Mouse (Mus musculus) E14TG2a.4 (cell line): ENCODE results near the gene Ldlrad2.

Experiments
- H3K27me3 ChIP-seq: 2 replicates; pipeline ENCODE4 v1.6.1; 2014; ENCODE audit warnings: low read length, control low read depth; ENCODE audit not compliant: insufficient read depth
- H3K36me3 ChIP-seq: 2 replicates; pipeline ENCODE4 v1.6.1; 2014; ENCODE audit warnings: low read length, control low read depth; ENCODE audit not compliant: insufficient read depth
- H3K4me1 ChIP-seq: replicated peaks from 2 replicates; pipeline ENCODE4 v1.6.1; 2014; ENCODE audit warnings: low read depth, low read length, control low read depth
- H3K4me3 ChIP-seq: replicated peaks from 2 replicates; pipeline ENCODE4 v1.5.1; 2014; ENCODE audit warnings: mild to moderate bottlenecking, low read length
- H3K9me3 ChIP-seq: 2 replicates; pipeline ENCODE4 v1.6.1; 2014; ENCODE audit warnings: low read length, control low read depth
- CTCF ChIP-seq: conservative IDR thresholded peaks from 2 replicates; pipeline ENCODE4 v1.5.1; 2014; ENCODE audit warnings: low read length
- NANOG ChIP-seq: IDR thresholded peaks from 2 replicates; pipeline ENCODE4 v1.6.1; 2014; ENCODE audit warnings: borderline replicate concordance, low read length, mixed read lengths
- POU5F1 ChIP-seq: IDR thresholded peaks from 2 replicates; pipeline ENCODE4 v1.6.1; 2014; ENCODE audit warnings: low read length, borderline replicate concordance

Gene Ldlrad2

GRCm38 (mm10) chr4:137579789-137580188, 5.4 kb upstream of the Ldlrad2 start:
- Histone ChIP-seq H3K9me3 (no peaks in the 10 kb centered on the region), H3K36me3 (no peaks in the 10 kb centered on the region), H3K4me3 (no peak overlapping the region), H3K4me1 (peaks cover 22% of the 10 kb centered on the region), H3K27me3 (peaks cover 22% of the 10 kb centered on the region)
- TF ChIP-seq CTCF (no peak), POU5F1 (no peak), NANOG (no peak)

GRCm38 (mm10) chr4:137578181-137578845, 3.9 kb upstream of the Ldlrad2 start:
- TF ChIP-seq NANOG (no peak), CTCF (peak; percentile 82)
- H3K27me3 ChIP-seq, result peaks cover 22% of the 10 kb centered on the region
- H3K4me3 ChIP-seq, result peak overlapping the region; percentile 77
- H3K4me1 ChIP-seq, result peaks cover 22% of the 10 kb centered on the region
- H3K9me3 ChIP-seq, result no peaks in the 10 kb centered on the region
- H3K36me3 ChIP-seq, result peaks cover 3% of the 10 kb centered on the region; the same call in 1 of the 2 replicates

- peak overlapping the region; percentile 49 for H3K4me3 ChIP-seq
Measured at GRCm38 (mm10) chr4:137577486-137577885, 3.1 kb upstream of the Ldlrad2 start.

GRCm38 (mm10) chr4:137569873-137570272, 4.5 kb downstream of the Ldlrad2 start:
- H3K4me1 ChIP-seq, result peaks cover 33% of the 10 kb centered on the region
- H3K27me3 ChIP-seq, result no peaks in the 10 kb centered on the region
- peaks cover 84% of the 10 kb centered on the region for H3K36me3 ChIP-seq
- H3K9me3 ChIP-seq, result no peaks in the 10 kb centered on the region
- no peak for TF ChIP-seq CTCF
- TF ChIP-seq POU5F1, result no peak
- TF ChIP-seq NANOG, result no peak
- H3K4me3 ChIP-seq, result no peak overlapping the region

More at GRCm38 (mm10) chr4:137577486-137577885, 3.1 kb upstream of the Ldlrad2 start:
- no peaks in the 10 kb centered on the region for H3K9me3 ChIP-seq
- H3K36me3 ChIP-seq, result peaks cover 8% of the 10 kb centered on the region
- no peak for TF ChIP-seq NANOG
- no peak for TF ChIP-seq CTCF
- TF ChIP-seq POU5F1, result no peak
- peaks cover 19% of the 10 kb centered on the region for H3K4me1 ChIP-seq
- H3K27me3 ChIP-seq, result peaks cover 22% of the 10 kb centered on the region

DNA sequence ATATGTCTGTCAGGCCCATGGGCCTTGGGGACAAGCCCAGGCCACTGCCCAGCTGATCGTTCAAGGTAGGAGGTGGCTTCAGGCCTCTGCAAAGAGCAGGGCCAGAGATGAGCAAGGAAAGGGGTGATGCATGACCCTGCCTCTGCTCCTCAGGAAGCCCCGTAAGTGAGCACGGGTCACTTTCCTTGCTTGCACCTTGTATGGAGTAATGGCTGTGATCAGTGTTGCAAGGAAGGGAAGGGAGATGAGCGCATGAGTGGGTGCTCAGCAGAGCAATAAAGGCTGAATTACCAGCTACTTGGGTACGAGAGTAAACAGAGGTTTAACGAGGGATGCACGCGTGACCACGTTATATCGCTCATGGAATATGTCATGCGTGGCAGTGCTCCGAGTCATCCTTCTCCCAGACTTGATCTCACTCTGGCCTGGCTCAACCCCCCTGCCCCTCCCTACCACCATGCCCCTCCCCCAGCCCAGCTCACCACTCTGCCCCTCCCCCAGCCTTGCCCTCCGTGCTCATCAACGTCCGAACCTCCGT, 17.6 kb downstream of the Ldlrad2 start:
- TF ChIP-seq POU5F1 (no peak), CTCF (no peak), NANOG (no peak)
- Histone ChIP-seq H3K36me3 (peaks cover 94% of the 10 kb centered on the region), H3K27me3 (no peaks in the 10 kb centered on the region), H3K4me1 (peaks cover 22% of the 10 kb centered on the region), H3K9me3 (no peaks in the 10 kb centered on the region), H3K4me3 (no peak overlapping the region)

- Histone ChIP-seq H3K27me3 (no peaks in the 10 kb centered on the region), H3K4me1 (peaks cover 37% of the 10 kb centered on the region), H3K9me3 (no peaks in the 10 kb centered on the region), H3K36me3 (peaks cover 99% of the 10 kb centered on the region), H3K4me3 (0 out of 2 replicates have a peak overlapping the region, but pooled peaks have one; percentile 4)
- TF ChIP-seq NANOG, result no peak
- no peak for TF ChIP-seq CTCF
- TF ChIP-seq POU5F1, result no peak
Measured at GRCm38 (mm10) chr4:137553466-137553865, 20.9 kb downstream of the Ldlrad2 start.

DNA sequence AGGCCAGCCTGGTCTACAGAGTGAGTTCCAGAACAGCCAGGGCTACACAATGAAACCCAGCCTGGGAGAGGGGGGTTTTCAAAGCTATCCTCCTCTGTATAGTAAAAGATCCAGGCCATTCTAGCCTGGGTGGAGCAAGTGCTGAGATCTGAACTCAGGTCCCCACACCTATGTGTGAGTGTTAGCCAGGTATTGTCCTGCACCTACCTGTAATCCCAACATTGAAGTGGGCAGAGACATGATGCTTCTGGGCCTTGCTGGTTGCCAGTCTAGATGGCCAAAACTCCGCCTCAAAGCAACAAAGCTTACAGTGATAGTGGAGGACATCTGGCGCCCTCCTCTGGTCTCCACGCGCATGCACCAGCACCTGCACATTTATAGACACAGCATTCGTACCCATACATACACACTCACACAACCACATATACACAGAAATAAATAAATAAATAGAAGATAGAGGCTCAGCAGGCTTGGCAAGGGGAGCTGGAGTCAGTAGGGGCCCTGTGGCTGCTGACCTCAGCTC, 28.3 kb downstream of the Ldlrad2 start:
- TF ChIP-seq CTCF (peak; percentile 67), NANOG (no peak)
- Histone ChIP-seq H3K4me3 (no peak overlapping the region), H3K9me3 (no peaks in the 10 kb centered on the region), H3K36me3 (peaks cover 100% of the 10 kb centered on the region), H3K27me3 (no peaks in the 10 kb centered on the region), H3K4me1 (peaks cover 33% of the 10 kb centered on the region)

DNA sequence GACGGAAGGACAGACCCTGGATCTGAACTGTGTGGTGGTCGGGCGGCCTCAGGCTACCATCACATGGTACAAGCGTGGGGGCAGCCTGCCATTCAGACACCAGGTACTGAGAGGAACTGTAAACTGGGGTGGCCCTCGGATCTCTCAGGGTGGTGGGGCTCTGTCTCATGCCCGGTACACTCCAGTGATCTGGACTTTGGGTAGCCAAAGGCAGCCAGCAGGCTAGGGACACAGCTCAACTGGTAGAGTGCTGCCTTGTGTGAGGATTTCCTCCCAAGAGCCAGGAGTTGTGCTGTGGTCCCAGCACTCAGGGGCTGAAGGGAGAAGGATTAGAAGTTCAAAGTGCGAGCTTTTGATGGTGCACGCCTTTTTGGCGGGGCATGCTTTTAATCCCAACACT, 28.8 kb downstream of the Ldlrad2 start:
- no peaks in the 10 kb centered on the region for H3K9me3 ChIP-seq
- TF ChIP-seq POU5F1, result no peak
- no peak for TF ChIP-seq NANOG
- no peak for TF ChIP-seq CTCF
- H3K4me1 ChIP-seq, result peaks cover 38% of the 10 kb centered on the region
- H3K4me3 ChIP-seq, result no peak overlapping the region
- no peaks in the 10 kb centered on the region for H3K27me3 ChIP-seq
- H3K36me3 ChIP-seq, result peaks cover 100% of the 10 kb centered on the region
